Mouse (Mus musculus): Measurements from ENCODE around the gene Hipk1. TPM values are rescaled to one million over a fixed set of nuclear protein-coding genes. Genes with fewer than 3 reads are reported as not detected.
A peak's percentile ranks its signal among the peaks of the same experiment; 100 is the strongest.
"Not testable (repeated sequence)": the region's sequence is repeated elsewhere in the genome, so short reads cannot be mapped to it uniquely, and the experiment has no call there.

Gene Hipk1
- polyA plus RNA-seq, 1 experiment, result 55.2 TPM

GRCm38 (mm10) chr3:103834001-103834400 is 42.6 kb upstream of the Hipk1 start:
- no peak overlapping the region for H3K4me3 ChIP-seq (ENCODE audit: low read depth, low read length)
- no peaks in the 10 kb centered on the region for H3K27me3 ChIP-seq (ENCODE audit: control insufficient read depth, insufficient read depth, low read length)
- no peak for TF ChIP-seq POLR2A (IDR thresholded peaks at IDR 0.05; ENCODE audit: low read depth, low read length)
- TF ChIP-seq CTCF (IDR thresholded peaks at IDR 0.05; ENCODE audit: extremely low read depth, insufficient read length, insufficient replicate concordance, low read depth, low read length), result no peak
- peaks cover 3% of the 10 kb centered on the region; the same call in 1 of the 2 replicates for H3K36me3 ChIP-seq (ENCODE audit: control insufficient read depth, insufficient read depth, low read length)
- H3K4me1 ChIP-seq (ENCODE audit: control insufficient read depth, insufficient read depth, insufficient read length, low read length), result peaks cover 9% of the 10 kb centered on the region; the same call in 1 of the 2 replicates
- WGBS, result 26% methylated on average over 2 of the region's 2 CpGs
- no peak overlapping the region for H3K27ac ChIP-seq (ENCODE audit: insufficient read depth, low read depth, low read length)

- H3K4me3 ChIP-seq (ENCODE audit: low read depth, low read length), result peak within 1 kb of the TSS; percentile 4; the same call in 1 of the 2 replicates
- H3K27me3 ChIP-seq (ENCODE audit: control insufficient read depth, insufficient read depth, low read length), result no peaks in the 10 kb centered on the region
- TF ChIP-seq CTCF (IDR thresholded peaks at IDR 0.05; ENCODE audit: extremely low read depth, insufficient read length, insufficient replicate concordance, low read depth, low read length) (no peak), POLR2A (IDR thresholded peaks at IDR 0.05; ENCODE audit: low read depth, low read length) (no peak)
- H3K27ac ChIP-seq (ENCODE audit: insufficient read depth, low read depth, low read length), result peak within 1 kb of the TSS; percentile 76
- H3K4me1 ChIP-seq (ENCODE audit: control insufficient read depth, insufficient read depth, insufficient read length, low read length), result peaks cover 9% of the 10 kb centered on the region; the same call in 1 of the 2 replicates
- H3K36me3 ChIP-seq (ENCODE audit: control insufficient read depth, insufficient read depth, low read length), result no peaks in the 10 kb centered on the region; the same call in 1 of the 2 replicates
These were observed 41.1 kb upstream of the Hipk1 start, which contains the start of gene Bcl2l15 for GRCm38 (mm10) chr3:103832426-103832825. Gene Bcl2l15 (plus strand): TSS chr3:103832601.

GRCm38 (mm10) chr3:103831146-103831545 is 39.8 kb upstream of the Hipk1 start:
- peaks cover 6% of the 10 kb centered on the region; the same call in 1 of the 2 replicates for H3K4me1 ChIP-seq (ENCODE audit: control insufficient read depth, insufficient read depth, insufficient read length, low read length)
- H3K36me3 ChIP-seq (ENCODE audit: control insufficient read depth, insufficient read depth, low read length), result no peaks in the 10 kb centered on the region; the same call in 1 of the 2 replicates
- no peak overlapping the region for H3K27ac ChIP-seq (ENCODE audit: insufficient read depth, low read depth, low read length)
- TF ChIP-seq CTCF (IDR thresholded peaks at IDR 0.05; ENCODE audit: extremely low read depth, insufficient read length, insufficient replicate concordance, low read depth, low read length) (no peak), POLR2A (IDR thresholded peaks at IDR 0.05; ENCODE audit: low read depth, low read length) (no peak)
- 81% methylated on average over 7 of the region's 7 CpGs for WGBS
- H3K4me3 ChIP-seq (ENCODE audit: low read depth, low read length), result no peak overlapping the region
- H3K27me3 ChIP-seq (ENCODE audit: control insufficient read depth, insufficient read depth, low read length), result no peaks in the 10 kb centered on the region

GRCm38 (mm10) chr3:103830681-103831080 is 39.3 kb upstream of the Hipk1 start:
- H3K27me3 ChIP-seq (ENCODE audit: control insufficient read depth, insufficient read depth, low read length); H3K4me3 ChIP-seq (ENCODE audit: low read depth, low read length); H3K27ac ChIP-seq (ENCODE audit: insufficient read depth, low read depth, low read length); H3K4me1 ChIP-seq (ENCODE audit: control insufficient read depth, insufficient read depth, insufficient read length, low read length); H3K36me3 ChIP-seq (ENCODE audit: control insufficient read depth, insufficient read depth, low read length): not testable (repeated sequence)
- WGBS, result 84% methylated on average over 1 of the region's 1 CpGs

- Histone ChIP-seq H3K4me3 (ENCODE audit: low read depth, low read length) (no peak overlapping the region), H3K27me3 (ENCODE audit: control insufficient read depth, insufficient read depth, low read length) (no peaks in the 10 kb centered on the region), H3K27ac (ENCODE audit: insufficient read depth, low read depth, low read length) (no peak overlapping the region), H3K36me3 (ENCODE audit: control insufficient read depth, insufficient read depth, low read length) (no peaks in the 10 kb centered on the region), H3K4me1 (ENCODE audit: control insufficient read depth, insufficient read depth, insufficient read length, low read length) (peaks cover 2% of the 10 kb centered on the region; the same call in 1 of the 2 replicates)
- 68% methylated on average over 3 of the region's 3 CpGs for WGBS
- TF ChIP-seq POLR2A (IDR thresholded peaks at IDR 0.05; ENCODE audit: low read depth, low read length) (no peak), CTCF (IDR thresholded peaks at IDR 0.05; ENCODE audit: extremely low read depth, insufficient read length, insufficient replicate concordance, low read depth, low read length) (no peak)
These were observed 37.7 kb upstream of the Hipk1 start for GRCm38 (mm10) chr3:103829036-103829435.

- peaks cover 3% of the 10 kb centered on the region for H3K36me3 ChIP-seq (ENCODE audit: control insufficient read depth, insufficient read depth, low read length)
- TF ChIP-seq CTCF (IDR thresholded peaks at IDR 0.05; ENCODE audit: extremely low read depth, insufficient read length, insufficient replicate concordance, low read depth, low read length) (peak; percentile 29; the same call in 1 of the 2 replicates), POLR2A (IDR thresholded peaks at IDR 0.05; ENCODE audit: low read depth, low read length) (no peak)
- H3K27ac ChIP-seq (ENCODE audit: insufficient read depth, low read depth, low read length), result no peak overlapping the region
- no peak overlapping the region for H3K4me3 ChIP-seq (ENCODE audit: low read depth, low read length)
- no peaks in the 10 kb centered on the region for H3K27me3 ChIP-seq (ENCODE audit: control insufficient read depth, insufficient read depth, low read length)
- peaks cover 2% of the 10 kb centered on the region; the same call in 1 of the 2 replicates for H3K4me1 ChIP-seq (ENCODE audit: control insufficient read depth, insufficient read depth, insufficient read length, low read length)
These were observed 36.2 kb upstream of the Hipk1 start for GRCm38 (mm10) chr3:103827548-103827947.

- Histone ChIP-seq H3K4me3 (ENCODE audit: low read depth, low read length) (no peak overlapping the region), H3K27me3 (ENCODE audit: control insufficient read depth, insufficient read depth, low read length) (no peaks in the 10 kb centered on the region), H3K4me1 (ENCODE audit: control insufficient read depth, insufficient read depth, insufficient read length, low read length) (no peaks in the 10 kb centered on the region; the same call in 1 of the 2 replicates), H3K27ac (ENCODE audit: insufficient read depth, low read depth, low read length) (no peak overlapping the region), H3K36me3 (ENCODE audit: control insufficient read depth, insufficient read depth, low read length) (peaks cover 16% of the 10 kb centered on the region)
- TF ChIP-seq POLR2A (IDR thresholded peaks at IDR 0.05; ENCODE audit: low read depth, low read length) (no peak), CTCF (IDR thresholded peaks at IDR 0.05; ENCODE audit: extremely low read depth, insufficient read length, insufficient replicate concordance, low read depth, low read length) (no peak)
- 89% methylated on average over 6 of the region's 6 CpGs for WGBS
These were observed 19.6 kb upstream of the Hipk1 start for GRCm38 (mm10) chr3:103810967-103811366.
